In the genomic region with DNA sequence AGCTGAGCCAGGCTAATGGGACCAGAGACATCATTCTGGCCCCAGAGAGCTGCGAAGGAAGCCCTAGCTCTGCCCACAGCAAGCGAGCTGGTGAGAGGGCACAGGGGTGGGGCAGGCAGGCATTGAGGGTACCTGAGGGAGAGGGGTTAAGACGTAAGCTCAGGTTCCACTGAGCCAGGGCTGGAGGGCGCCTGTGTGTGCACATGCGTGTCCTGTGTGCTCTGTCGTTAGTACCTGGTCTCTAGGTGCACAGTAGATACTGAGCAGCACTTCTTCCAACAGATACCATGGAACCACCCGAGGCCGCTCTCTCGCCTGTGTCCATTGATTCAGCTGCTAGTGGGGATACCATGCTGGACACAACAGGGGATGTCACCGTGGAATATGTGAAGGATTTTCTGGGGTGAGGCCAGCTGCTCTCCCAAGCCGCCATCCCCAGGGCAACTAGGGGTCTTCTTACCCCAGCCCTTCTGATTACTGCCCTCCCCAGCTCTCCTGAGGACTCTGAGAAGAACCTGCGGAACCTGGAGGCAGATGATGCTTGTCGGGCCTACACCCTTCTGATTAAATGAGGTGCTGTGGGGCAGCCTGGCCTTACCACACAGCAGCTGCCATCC, we compare ENCODE assay signal across 13 mouse cellular contexts. TPM values are rescaled to one million over a fixed set of nuclear protein-coding genes. Genes with fewer than 3 reads are reported as not detected.
DNase-seq lines count a peak whose midpoint lies in the region.
"Had no signal": no experiment of that assay in that cellular context is flagged by ENCODE, and none has a peak within 500 bp of the region (broad histone marks: within the 10 kb centered on the region; RNA-seq: fewer than 3 reads in every experiment).

No protein-coding gene starts in this region.

- DNase-seq in adrenal gland, adult 8-10 months = peak; percentile 1
- no peak for DNase-seq in adrenal gland, postnatal 10 days
- DNase-seq in cerebellum, adult 9-11 months = peak; percentile 3
- no peak for DNase-seq in cerebellum, postnatal 4 days (ENCODE audit: low spot score in 2 of 2)
- DNase-seq in gastrocnemius, postnatal 36 days = peak; percentile 3 to 9
- DNase-seq in gastrocnemius, adult 18-20 months (ENCODE audit: low spot score) = no peak
- peak; percentile 4 for DNase-seq in right cerebral cortex, postnatal 4 days
- no peak for DNase-seq in right cerebral cortex, postnatal 36 days (ENCODE audit: low spot score in 2 of 2)
- DNase-seq: adrenal gland, postnatal 36 days; B cell, adult 2 months; forebrain, postnatal 0 days; heart, postnatal 14 days; kidney, adult 18-20 months had no signal

- intact Hi-C loops in gastrocnemius, postnatal 36 days (cut with DNase I) = no loop called here

RNA-seq across cellular contexts. Expression of gene Llgl1, which starts 13.2 kb away (rescaled TPM):
- total RNA-seq in adrenal gland, adult 8-10 months (2022) = 10 to 100 TPM; 26.4 to 39.3 (median 32.0) TPM
- 10 to 100 TPM; 23.0 to 30.4 TPM for total RNA-seq in adrenal gland, postnatal 10 days (2021)
- total RNA-seq in gastrocnemius, postnatal 36 days (2021) = 1 to 10 TPM; 8.2 to 8.5 TPM
- 1 to 10 TPM; 8.9 to 9.2 TPM for total RNA-seq in gastrocnemius, adult 18-20 months (2021)

RNA-seq across cellular contexts. Expression of gene Flii, which starts 14.3 kb away (rescaled TPM):
- 100 to 1,000 TPM; 162 to 185 (median 177) TPM for total RNA-seq in adrenal gland, adult 8-10 months (2022)
- 100 to 1,000 TPM; 105 to 118 TPM for total RNA-seq in adrenal gland, postnatal 10 days (2021)
- total RNA-seq in gastrocnemius, postnatal 36 days (2021) = 10 to 100 TPM; 91.5 to 95.2 TPM
- 100 to 1,000 TPM; 108 to 113 TPM for total RNA-seq in gastrocnemius, adult 18-20 months (2021)

RNA-seq across cellular contexts. Expression of gene Mief2, which starts 15.5 kb away (rescaled TPM):
- 10 to 100 TPM; 36.9 to 41.2 (median 38.8) TPM for total RNA-seq in adrenal gland, adult 8-10 months (2022)
- 10 to 100 TPM; 31.8 to 43.9 TPM for total RNA-seq in adrenal gland, postnatal 10 days (2021)
- total RNA-seq in gastrocnemius, postnatal 36 days (2021) = 10 to 100 TPM; 70.1 to 91.0 TPM
- total RNA-seq in gastrocnemius, adult 18-20 months (2021) = 10 to 100 TPM; 75.2 to 94.4 TPM

Comparison
In these comparisons a context has a peak if more than half of its experiments do, and no peak if none do; other contexts are left out.
1. DNase-seq: peak in adrenal gland, adult 8-10 months (single experiment), cerebellum, adult 9-11 months (single experiment), gastrocnemius, postnatal 36 days (2 of 2) and right cerebral cortex, postnatal 4 days (single experiment); none in adrenal gland, postnatal 10 days (single experiment), cerebellum, postnatal 4 days (0 of 2), gastrocnemius, adult 18-20 months (single experiment) and right cerebral cortex, postnatal 36 days (0 of 2).